Mouse (Mus musculus): ENCODE results near the gene Cga.
A peak's percentile ranks its signal among the peaks of the same experiment; 100 is the strongest.

Gene Cga

GRCm38 (mm10) chr4:34893479-34893878, at the start of gene Cga:
Gene Cga (plus strand): TSS chr4:34893779.
- DNase-seq: no peak

DNA sequence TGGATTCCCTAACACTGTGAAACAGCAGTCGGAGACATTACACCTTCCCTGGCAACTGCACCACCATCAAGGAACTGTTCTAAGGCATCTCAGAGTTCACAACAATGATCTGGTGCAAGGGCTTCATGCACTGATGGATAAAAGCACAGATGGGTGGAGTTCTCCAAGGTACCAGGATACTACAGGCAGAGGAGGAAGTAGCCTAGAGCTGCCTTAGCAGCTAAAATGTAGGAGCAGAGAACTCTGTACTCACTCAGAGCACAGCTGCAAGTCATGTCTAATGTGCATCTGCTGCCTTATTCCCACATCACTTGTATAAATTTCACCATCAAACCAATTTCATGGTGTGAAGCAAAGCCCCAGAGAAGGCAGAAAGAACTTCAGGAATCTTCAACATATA, 49.7 kb upstream of the Cga start:
- DNase-seq: no peak

DNA sequence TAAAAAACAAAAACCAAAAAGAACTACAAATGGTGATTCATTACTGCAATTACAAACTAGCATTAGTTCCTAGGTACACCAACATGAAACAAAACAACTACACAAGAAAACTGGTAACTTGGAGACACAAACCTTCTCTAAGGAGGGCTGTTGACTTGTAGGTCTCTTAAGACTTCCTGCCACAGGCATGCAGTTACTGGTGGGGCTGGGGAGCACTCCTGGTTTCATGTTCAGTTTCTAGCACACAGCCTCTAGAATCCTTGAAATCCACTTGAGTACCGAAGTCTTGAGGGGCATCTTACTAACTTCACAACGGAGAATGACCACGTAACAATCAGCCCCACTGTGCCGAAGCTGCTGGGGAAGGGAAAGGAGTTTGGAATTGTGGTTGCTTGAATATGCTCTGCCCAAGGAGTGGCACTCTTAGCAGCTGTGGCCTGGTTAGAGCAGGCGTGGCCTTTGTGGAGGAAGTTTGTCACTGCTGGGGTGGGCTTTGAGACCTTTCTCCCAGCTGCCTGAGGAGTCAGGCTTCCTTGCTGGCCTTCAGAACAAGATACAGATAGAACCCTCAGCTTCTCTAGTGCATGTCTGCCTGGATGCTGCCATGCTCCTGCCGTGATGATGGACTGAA, 45.8 kb upstream of the Cga start:
- no peak for DNase-seq

GRCm38 (mm10) chr4:34850156-34850555, 43.4 kb upstream of the Cga start:
- no peak for DNase-seq

GRCm38 (mm10) chr4:34852051-34852450, 41.5 kb upstream of the Cga start:
- DNase-seq: peak; percentile 41 to 63

- no peak for DNase-seq
Measured at GRCm38 (mm10) chr4:34855966-34856365, 37.6 kb upstream of the Cga start.

GRCm38 (mm10) chr4:34858903-34859302, 34.7 kb upstream of the Cga start:
- no peak for DNase-seq

DNA sequence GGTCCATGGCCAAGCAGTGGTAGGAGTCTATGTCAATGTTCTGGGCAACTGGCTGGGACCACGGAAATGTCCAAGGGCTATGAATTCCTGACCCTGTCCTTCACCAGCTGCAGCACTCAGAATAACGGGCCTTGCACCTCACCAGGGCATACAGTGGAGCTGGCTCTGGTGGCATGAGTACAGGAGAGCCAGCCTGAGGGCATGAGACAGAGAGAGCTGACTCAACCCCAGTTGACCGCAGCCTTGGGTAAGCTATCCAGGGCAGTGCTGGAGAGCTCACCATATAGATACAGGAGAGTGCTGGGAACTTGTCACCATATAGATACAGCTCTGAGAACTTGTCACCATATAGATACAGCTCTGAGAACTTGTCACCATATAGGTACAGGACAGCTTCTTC, 34.2 kb upstream of the Cga start:
- DNase-seq: no peak

DNA sequence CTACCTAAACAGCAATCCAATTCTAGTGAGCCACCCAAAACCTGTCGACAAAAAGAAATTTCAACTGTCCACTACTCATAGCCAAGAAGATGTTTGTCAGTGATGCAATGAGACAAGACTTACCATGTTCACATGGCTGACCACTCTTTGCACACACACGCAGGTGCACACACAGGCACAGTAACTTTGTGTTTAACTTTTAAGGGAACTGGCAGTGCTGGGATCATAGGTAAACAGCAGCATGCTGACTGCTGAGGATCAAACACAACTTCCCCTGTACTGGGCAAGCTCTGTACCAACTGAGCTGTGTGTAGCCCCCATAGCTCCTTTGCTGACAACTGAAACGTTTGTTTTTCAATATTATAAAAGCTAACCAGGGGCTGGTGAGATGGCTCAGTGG, 32.1 kb upstream of the Cga start:
- DNase-seq: no peak

- DNase-seq: no peak
Measured at GRCm38 (mm10) chr4:34869813-34870212, 23.8 kb upstream of the Cga start.

DNA sequence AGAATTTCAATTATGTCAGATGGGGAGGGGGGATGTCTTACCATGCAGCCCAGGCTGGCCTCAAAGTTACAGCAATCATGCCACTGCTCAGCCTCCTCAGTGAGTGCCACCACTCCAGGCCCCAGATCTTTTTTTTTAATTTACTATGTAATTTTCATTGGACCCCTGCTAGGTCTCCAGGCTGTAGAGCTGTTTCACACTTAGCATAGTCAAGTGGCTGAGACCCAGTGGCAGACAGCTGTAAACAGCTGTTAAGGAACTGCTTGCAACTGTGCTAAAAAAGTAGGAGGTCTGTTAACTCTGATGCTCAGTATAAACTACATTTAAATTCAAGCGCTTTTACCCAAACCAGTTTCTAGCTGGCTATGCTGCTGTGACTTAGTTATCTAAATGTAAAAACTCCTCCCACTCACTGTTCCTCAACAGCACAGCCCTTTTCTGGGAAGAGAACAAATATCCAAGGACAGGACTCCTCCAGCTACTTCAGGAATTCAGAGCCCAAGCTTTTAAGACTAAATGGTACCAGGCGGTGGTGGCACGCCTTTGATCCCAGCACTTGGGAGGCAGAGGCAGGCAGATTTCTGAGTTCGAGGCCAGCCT, 20.6 kb upstream of the Cga start:
- DNase-seq: no peak

GRCm38 (mm10) chr4:34874234-34874633, 19.3 kb upstream of the Cga start:
- DNase-seq: no peak

- no peak for DNase-seq
Measured at GRCm38 (mm10) chr4:34880921-34881650, 12.5 kb upstream of the Cga start.

GRCm38 (mm10) chr4:34881851-34882250, 11.7 kb upstream of the Cga start:
- no peak for DNase-seq

DNA sequence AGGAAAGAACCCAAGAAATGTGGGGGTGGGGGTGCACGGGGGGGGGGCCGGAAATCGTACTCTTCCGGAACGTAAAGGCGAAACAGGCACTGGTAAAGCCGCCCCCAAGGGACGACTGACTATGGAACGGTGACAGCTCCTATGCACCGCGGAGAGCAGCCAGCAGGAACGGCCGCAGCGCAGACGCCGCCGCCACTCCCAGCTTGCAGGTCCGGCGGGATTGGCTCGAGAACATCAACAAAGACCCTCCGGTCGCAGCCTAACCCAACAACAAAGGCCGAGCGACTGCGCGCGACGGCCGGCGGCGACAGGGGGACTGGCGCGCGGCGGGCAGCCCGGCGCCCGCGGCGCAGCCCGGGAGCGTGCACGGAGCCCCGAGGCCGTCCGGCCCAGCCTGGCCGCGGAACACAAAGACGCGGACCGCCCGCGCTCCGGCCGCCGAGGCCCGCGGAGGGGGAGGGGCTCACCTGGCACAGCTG, 11.2 kb upstream of the Cga start:
- DNase-seq: peak in 1 of 2 experiments; percentile 50

- peak; percentile 96 to 98 for DNase-seq
Measured at GRCm38 (mm10) chr4:34882818-34883217, 10.8 kb upstream of the Cga start, which contains the start of gene Zfp292. Gene Zfp292 (minus strand): TSS chr4:34882960.

GRCm38 (mm10) chr4:34883366-34884029, 10.1 kb upstream of the Cga start:
- no peak for DNase-seq

DNA sequence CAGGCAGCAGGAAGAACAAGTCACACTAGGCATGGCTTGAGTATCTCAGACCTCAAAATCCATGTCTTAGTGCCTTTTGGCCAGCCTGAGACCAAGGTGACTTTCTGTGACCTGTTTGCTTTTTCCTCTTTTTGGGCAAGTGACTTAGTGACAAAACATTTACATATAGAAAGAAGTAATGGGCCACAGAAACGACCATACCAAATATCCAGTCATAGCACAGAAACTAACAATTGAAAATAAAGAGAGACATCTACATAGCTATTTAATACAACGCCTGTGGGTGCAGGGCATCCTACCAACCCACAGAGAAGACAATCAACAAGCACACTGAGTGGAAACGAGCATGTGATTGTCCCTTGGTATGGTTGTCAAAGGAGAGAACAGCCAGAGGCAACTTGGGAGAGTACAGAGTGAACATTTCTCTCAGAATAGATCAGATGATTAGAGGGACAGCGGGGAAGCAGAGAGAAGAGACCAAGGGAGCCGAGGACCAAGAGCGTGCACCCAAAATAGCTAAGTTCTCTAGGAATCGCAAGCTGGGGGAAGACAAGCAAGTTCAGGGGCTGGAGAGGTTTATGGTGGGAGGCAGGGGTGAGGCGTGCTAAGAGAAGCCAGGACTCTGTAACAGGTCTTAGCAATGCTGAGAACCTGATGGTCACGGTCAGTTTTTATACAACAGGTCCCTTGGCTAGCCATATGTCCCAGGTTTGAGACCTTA, 7.8 kb upstream of the Cga start:
- no peak for DNase-seq

- DNase-seq: peak; percentile 77 to 89
Measured at GRCm38 (mm10) chr4:34886490-34887111, 7.0 kb upstream of the Cga start.

GRCm38 (mm10) chr4:34887295-34887694, 6.3 kb upstream of the Cga start:
- no peak for DNase-seq

- DNase-seq: no peak
Measured at GRCm38 (mm10) chr4:34889101-34889811, 4.3 kb upstream of the Cga start.

- no peak for DNase-seq
Measured at GRCm38 (mm10) chr4:34889812-34890185, 3.8 kb upstream of the Cga start.

Measured in kidney, postnatal 25 days (tissue).